Mouse (Mus musculus) intestine, postnatal 0 days (tissue): Measurements from ENCODE around the gene Ermp1. TPM values are rescaled to one million over a fixed set of nuclear protein-coding genes. Genes with fewer than 3 reads are reported as not detected.
A peak's percentile ranks its signal among the peaks of the same experiment; 100 is the strongest.

ENCODE experiments used
- ATAC-seq: fragments of 200-750 bp; cut with Nextera tagmentation; 2 replicates; pipeline ENCODE4 v1.8.0; 2017; ENCODE audit warnings: mild to moderate bottlenecking, moderate TSS enrichment, moderate library complexity
- H3K27ac ChIP-seq: fragments of 300-500 bp; sonication (generic); 2 replicates; pipeline ENCODE4 v1.5.1; 2014; ENCODE audit warnings: mild to moderate bottlenecking, low read depth, low read length, moderate library complexity
- H3K27me3 ChIP-seq: fragments of 300-500 bp; sonication (generic); replicated peaks from 2 replicates; pipeline ENCODE4 v1.6.1; 2014; ENCODE audit warnings: low read length, mixed read lengths; ENCODE audit not compliant: control insufficient read depth, insufficient read depth
- H3K36me3 ChIP-seq: fragments of 300-500 bp; sonication (generic); 2 replicates; pipeline ENCODE4 v1.6.1; 2014; ENCODE audit warnings: mild to moderate bottlenecking, moderate library complexity; ENCODE audit not compliant: control insufficient read depth, insufficient read depth
- H3K4me1 ChIP-seq: fragments of 300-500 bp; sonication (generic); replicated peaks from 2 replicates; pipeline ENCODE4 v1.6.1; 2014; ENCODE audit warnings: antibody characterized with exemption, low read length, mixed read lengths; ENCODE audit not compliant: control insufficient read depth, insufficient read depth
- H3K4me2 ChIP-seq: fragments of 300-500 bp; sonication (generic); replicated peaks from 2 replicates; pipeline ENCODE4 v1.6.1; 2014; ENCODE audit warnings: low read depth, mild to moderate bottlenecking, moderate library complexity
- H3K4me3 ChIP-seq: fragments of 300-500 bp; sonication (generic); 2 replicates; pipeline ENCODE4 v1.5.1; 2014; ENCODE audit warnings: low read depth, low read length
- H3K9ac ChIP-seq: fragments of 300-500 bp; sonication (generic); 2 replicates; pipeline ENCODE4 v1.6.1; 2014; ENCODE audit warnings: mild to moderate bottlenecking, low read depth, low read length
- H3K9me3 ChIP-seq: fragments of 300-500 bp; sonication (generic); 2 replicates; pipeline ENCODE4 v1.6.1; 2016; ENCODE audit warnings: mixed run types; ENCODE audit not compliant: control insufficient read depth
- CTCF ChIP-seq: sonication (generic); IDR thresholded peaks from 2 replicates; pipeline ENCODE4 v1.5.1; 2016; ENCODE audit warnings: low read depth, mild to moderate bottlenecking, control low read depth, antibody characterized with exemption, moderate library complexity
- WGBS: fragments of 180-500 bp; shearing (Covaris S2); extraction: QIAGEN DNeasy Blood & Tissue Kit; methylation state at CpG from one replicate; pipeline ENCODE4 v1.1.7; 2014; 5-methylcytosine and 5-hydroxymethylcytosine counted together
- polyA plus RNA-seq: library from polyadenylated mRNA; unstranded; fragments of >200 nt; fragmentation: Nextera tagmentation; extraction: Ambion mirVana; gene quantifications from 2 replicates; pipeline ENCODE4 v1.2.1, GENCODE M21; 2015

The Ermp1 gene
- polyA plus RNA-seq, 1 experiment from 2014 or later = 8.3 TPM

DNA sequence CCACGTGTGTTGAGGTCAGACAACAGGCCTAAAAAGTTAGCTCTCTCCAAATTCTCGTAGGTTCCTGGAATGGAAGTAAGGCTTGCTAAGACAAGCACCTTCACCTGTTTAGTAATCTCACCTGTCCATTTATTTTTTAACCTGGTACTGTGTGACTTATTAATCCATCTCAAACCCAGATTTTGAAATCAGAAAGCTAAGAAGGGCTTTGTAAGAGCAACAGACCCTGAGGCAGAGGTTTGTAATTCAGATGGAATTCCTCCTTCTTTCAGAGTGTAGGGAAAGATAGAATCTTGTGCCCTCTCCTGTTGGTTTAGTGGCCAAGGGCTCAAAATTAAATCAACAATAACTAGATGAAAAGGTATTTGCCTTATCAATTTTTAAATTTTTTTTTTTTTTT, 22.9 kb upstream of the Ermp1 start:
- Histone ChIP-seq H3K27ac (no peak overlapping the region), H3K4me2 (no peak overlapping the region), H3K36me3 (no peaks in the 10 kb centered on the region), H3K4me3 (no peak overlapping the region), H3K27me3 (no peaks in the 10 kb centered on the region), H3K9ac (no peak overlapping the region), H3K9me3 (no peaks in the 10 kb centered on the region), H3K4me1 (no peaks in the 10 kb centered on the region)
- no peak for TF ChIP-seq CTCF
- 92% methylated on average over 2 of the region's 2 CpGs for WGBS
- no peak for ATAC-seq

DNA sequence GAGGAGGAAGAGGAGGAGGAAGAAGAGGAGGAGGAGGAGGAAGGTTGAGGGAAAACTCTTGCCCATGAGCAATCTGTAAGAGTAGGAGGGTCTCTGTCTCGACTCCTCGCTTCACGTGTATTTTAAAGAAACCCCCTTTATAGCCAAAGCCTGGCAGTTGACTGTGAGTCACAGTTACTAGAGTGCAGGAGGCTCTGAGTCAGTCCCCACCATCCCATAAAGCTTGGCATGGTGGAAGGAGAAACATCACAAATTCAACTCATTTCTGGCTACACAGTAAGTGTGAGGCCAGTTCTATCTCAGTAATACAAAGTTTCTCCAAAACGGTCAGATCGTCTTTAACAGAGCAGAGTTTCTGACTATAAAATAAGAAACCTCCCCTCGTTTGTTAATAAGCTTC, 22.0 kb upstream of the Ermp1 start:
- no peaks in the 10 kb centered on the region for H3K9me3 ChIP-seq
- H3K4me3 ChIP-seq = no peak overlapping the region
- WGBS = 90% methylated on average over 6 of the region's 6 CpGs
- no peak overlapping the region for H3K27ac ChIP-seq
- TF ChIP-seq CTCF = no peak
- H3K4me2 ChIP-seq = no peak overlapping the region
- no peak for ATAC-seq
- H3K4me1 ChIP-seq = no peaks in the 10 kb centered on the region
- H3K27me3 ChIP-seq = no peaks in the 10 kb centered on the region
- H3K9ac ChIP-seq = no peak overlapping the region
- no peaks in the 10 kb centered on the region for H3K36me3 ChIP-seq

DNA sequence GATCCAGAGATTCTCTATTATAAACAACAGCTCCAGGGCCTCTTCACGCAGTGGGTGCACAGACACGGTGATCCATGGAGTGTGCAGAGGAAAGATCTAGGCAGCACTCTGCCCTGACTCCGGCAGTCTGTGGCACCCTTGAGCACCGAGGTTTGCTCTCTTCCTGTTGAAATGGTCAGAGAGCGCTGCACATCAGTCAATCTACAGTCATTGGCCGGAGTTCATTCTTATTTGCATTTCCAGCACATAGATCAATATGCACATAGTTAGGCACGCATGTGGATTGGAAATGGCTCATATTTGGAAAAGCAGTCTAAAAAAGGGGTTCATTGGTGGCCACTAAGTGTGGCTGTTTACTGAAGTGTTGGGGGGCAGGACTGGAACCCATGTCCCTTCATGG, 19.9 kb upstream of the Ermp1 start:
- H3K4me3 ChIP-seq = no peak overlapping the region
- H3K4me1 ChIP-seq = no peaks in the 10 kb centered on the region
- no peak for TF ChIP-seq CTCF
- H3K36me3 ChIP-seq = no peaks in the 10 kb centered on the region
- no peak overlapping the region for H3K9ac ChIP-seq
- H3K4me2 ChIP-seq = no peak overlapping the region
- WGBS = 78% methylated on average over 7 of the region's 7 CpGs
- H3K27ac ChIP-seq = no peak overlapping the region
- no peaks in the 10 kb centered on the region for H3K9me3 ChIP-seq
- no peak for ATAC-seq
- no peaks in the 10 kb centered on the region for H3K27me3 ChIP-seq

DNA sequence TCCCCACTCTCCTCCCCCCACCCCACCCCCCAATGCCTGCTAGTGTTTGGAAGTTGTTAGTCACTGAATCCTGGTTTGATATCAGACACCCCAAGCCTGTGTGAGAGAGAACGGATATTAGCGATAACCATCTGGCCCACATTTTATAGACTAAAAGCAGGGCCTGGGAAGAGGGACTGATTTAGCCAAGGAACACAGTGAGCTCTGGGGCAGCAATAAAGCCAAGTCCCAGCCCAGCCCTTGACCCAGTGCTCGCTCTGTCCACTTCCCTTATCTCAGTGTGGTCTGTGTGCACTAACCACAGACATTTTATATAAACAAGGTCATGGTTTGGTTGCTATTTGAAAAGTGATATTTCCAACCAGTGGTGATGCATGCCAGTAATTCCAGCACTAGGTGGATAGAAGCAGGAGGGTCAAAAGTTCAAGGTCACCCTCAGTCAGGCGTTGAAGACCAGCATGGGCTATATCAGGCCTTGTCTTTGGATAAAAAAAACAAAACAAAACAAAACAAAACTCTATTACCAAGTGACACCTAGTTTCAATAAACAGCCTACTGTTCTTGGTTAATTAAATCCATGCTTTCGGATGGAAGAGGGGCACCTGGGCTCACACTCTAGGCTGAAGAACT, 18.9 kb upstream of the Ermp1 start:
- Histone ChIP-seq H3K4me2 (no peak overlapping the region), H3K4me3 (no peak overlapping the region), H3K27me3 (no peaks in the 10 kb centered on the region), H3K4me1 (no peaks in the 10 kb centered on the region), H3K9me3 (no peaks in the 10 kb centered on the region), H3K27ac (no peak overlapping the region), H3K9ac (no peak overlapping the region), H3K36me3 (no peaks in the 10 kb centered on the region)
- ATAC-seq = 0 out of 2 replicates have a peak, but pooled peaks have one; percentile 10
- no peak for TF ChIP-seq CTCF
- 50% methylated on average over 5 of the region's 5 CpGs for WGBS

DNA sequence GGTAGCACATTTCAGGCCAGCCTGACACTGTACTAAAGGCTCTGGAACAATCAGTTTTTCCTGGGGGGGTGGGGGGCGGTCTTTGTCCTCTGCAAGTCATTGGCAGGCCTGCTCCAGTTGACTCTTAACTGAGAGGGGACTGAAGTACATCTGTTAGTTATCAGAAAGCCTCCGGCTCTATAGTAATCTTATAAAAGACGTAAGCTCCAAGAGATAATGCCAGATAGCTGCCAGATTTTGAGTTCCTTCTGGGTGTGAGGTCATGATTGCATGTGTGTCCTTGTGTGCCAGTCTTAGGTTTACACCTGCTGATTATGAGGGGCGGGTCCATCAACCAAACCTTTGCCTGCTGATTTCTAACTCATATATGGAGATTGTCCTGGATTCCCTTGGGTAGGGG, 17.9 kb upstream of the Ermp1 start:
- Histone ChIP-seq H3K9ac (no peak overlapping the region), H3K4me2 (no peak overlapping the region), H3K27me3 (no peaks in the 10 kb centered on the region), H3K4me3 (no peak overlapping the region), H3K9me3 (no peaks in the 10 kb centered on the region), H3K4me1 (no peaks in the 10 kb centered on the region), H3K27ac (no peak overlapping the region), H3K36me3 (no peaks in the 10 kb centered on the region)
- no peak for TF ChIP-seq CTCF
- ATAC-seq = no peak
- 58% methylated on average over 4 of the region's 4 CpGs for WGBS

DNA sequence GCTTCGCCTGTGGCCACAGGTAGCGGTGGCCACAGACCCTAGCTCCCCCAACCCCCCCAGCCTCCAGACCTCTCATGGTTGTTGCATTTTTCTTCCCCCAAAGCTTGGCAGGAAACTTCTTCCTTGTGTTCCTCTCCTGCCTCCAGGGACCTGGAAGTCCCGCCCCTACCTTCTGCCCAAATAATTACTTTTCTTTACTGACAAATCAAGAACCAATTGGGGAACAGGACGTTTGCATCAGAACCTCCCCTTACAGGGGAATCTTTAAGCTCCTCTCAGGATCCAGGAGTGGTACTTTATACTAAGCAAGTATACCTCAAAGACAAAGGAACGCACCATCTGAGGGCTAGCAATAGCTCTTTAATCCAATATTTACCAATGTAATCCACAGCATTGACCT, 16.7 kb upstream of the Ermp1 start:
- H3K27ac ChIP-seq = no peak overlapping the region
- 75% methylated on average over 5 of the region's 5 CpGs for WGBS
- no peak overlapping the region for H3K4me3 ChIP-seq
- H3K4me1 ChIP-seq = no peaks in the 10 kb centered on the region
- H3K27me3 ChIP-seq = no peaks in the 10 kb centered on the region
- no peaks in the 10 kb centered on the region for H3K36me3 ChIP-seq
- H3K9me3 ChIP-seq = no peaks in the 10 kb centered on the region
- TF ChIP-seq CTCF = no peak
- no peak overlapping the region for H3K9ac ChIP-seq
- H3K4me2 ChIP-seq = no peak overlapping the region
- ATAC-seq = no peak

DNA sequence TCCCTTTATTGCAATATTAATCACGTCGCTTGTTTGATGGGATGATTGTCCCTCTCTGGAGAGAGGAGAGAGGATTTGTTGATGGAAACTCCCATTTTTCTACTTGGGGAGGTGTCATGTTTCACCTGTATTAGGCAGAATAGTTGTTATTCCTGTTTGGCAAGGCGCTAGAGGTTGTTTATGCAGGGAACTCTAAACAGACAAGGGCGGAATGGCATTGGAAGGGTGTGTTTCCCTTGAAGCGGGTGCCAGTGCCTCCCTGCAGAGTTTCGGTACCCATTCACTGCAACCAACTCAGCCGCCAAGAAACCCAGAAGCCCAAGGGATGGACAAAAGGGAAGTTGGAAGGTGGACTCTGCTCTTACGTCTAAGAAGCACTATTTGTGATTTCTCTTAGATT, 15.6 kb upstream of the Ermp1 start:
- no peak for TF ChIP-seq CTCF
- Histone ChIP-seq H3K36me3 (no peaks in the 10 kb centered on the region), H3K27me3 (no peaks in the 10 kb centered on the region), H3K4me2 (no peak overlapping the region), H3K9me3 (no peaks in the 10 kb centered on the region), H3K4me1 (no peaks in the 10 kb centered on the region), H3K27ac (no peak overlapping the region), H3K9ac (no peak overlapping the region), H3K4me3 (no peak overlapping the region)
- ATAC-seq = no peak
- 68% methylated on average over 8 of the region's 8 CpGs for WGBS
